In the genomic region with DNA sequence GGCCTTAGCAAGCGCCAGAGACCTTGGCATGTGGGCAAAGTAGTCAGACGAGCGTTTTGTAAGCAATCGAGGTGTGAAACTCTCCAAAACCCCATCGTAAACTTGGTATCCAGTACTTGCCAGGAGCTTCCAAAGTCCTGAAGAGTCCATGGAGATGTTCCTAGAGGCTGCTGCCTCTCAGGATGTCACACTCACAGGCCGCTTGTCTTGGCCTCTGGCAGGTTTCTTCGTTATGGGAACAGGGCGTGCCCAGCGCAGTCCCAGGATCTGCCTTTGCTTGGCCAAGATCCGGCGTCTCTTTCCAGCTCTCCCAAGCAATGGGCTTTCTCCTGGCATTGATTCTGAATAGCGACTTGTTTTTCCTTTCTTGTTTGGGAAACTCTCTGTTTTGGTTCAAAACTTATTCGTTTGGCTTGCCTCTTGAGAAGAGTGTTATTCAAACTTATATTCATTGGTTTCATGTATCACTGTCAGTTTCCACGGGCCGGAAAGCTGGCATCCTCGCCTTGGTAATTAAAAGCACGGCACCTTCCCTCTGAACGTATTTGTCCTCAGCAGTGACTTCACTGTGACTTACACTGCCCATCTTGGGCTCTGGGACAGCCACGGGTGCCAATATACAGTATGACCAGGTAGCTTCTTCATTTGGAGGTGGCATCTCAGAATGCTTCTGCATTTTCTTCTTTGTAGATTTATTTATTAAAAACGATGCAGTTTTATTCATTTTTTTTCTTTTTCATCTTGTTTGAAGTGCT, we compare ENCODE assay signal across 2 mouse cellular contexts.
TF ChIP-seq lines count a peak whose summit lies in the region.

No protein-coding gene starts in this region.

TF ChIP-seq in CH12.LX, 34 proteins besides CTCF, POLR2A, EP300 and RAD21 (continued from another document):
- no peak for TF ChIP-seq MAFK (IDR thresholded peaks at IDR 0.05; ENCODE audit: insufficient replicate concordance, low read length)
- no peak for TF ChIP-seq MAZ (IDR thresholded peaks at IDR 0.05; ENCODE audit: low read depth, low read length)
- TF ChIP-seq TCF12 (IDR thresholded peaks at IDR 0.05; ENCODE audit: low read depth, low read length): no peak
- no peak for TF ChIP-seq MYC (IDR thresholded peaks at IDR 0.05; ENCODE audit: low read depth, low read length)
- TF ChIP-seq MXI1 (IDR thresholded peaks at IDR 0.05; ENCODE audit: low read depth, low read length): no peak
- TF ChIP-seq PAX5 (IDR thresholded peaks at IDR 0.05; ENCODE audit: low read length): no peak
- no peak for TF ChIP-seq CHD1 (IDR thresholded peaks at IDR 0.05; ENCODE audit: low read depth, low read length)
- no peak for TF ChIP-seq NELFE (IDR thresholded peaks at IDR 0.05; ENCODE audit: low read depth, low read length)
- TF ChIP-seq IRF4 (IDR thresholded peaks at IDR 0.05; ENCODE audit: low read depth, low read length): no peak
- TF ChIP-seq SIN3A (IDR thresholded peaks at IDR 0.05; ENCODE audit: low read length): no peak
- TF ChIP-seq CHD2 (IDR thresholded peaks at IDR 0.05; ENCODE audit: low read length): no peak
- TF ChIP-seq NRF1 (IDR thresholded peaks at IDR 0.05; ENCODE audit: low read depth, low read length): no peak
- no peak for TF ChIP-seq POLR2AphosphoS2 (IDR thresholded peaks at IDR 0.05; ENCODE audit: low read depth, low read length)
- TF ChIP-seq JUND (conservative IDR thresholded peaks at IDR 0.05; ENCODE audit: low read depth, low read length): no peak
- TF ChIP-seq ETS1 (conservative IDR thresholded peaks at IDR 0.05; ENCODE audit: low read depth, low read length): no peak
- no peak for TF ChIP-seq USF1 (IDR thresholded peaks at IDR 0.05; ENCODE audit: low read depth, low read length)

TF ChIP-seq in ES-E14, 5 proteins besides CTCF, POLR2A, EP300 and RAD21 (continued from another document):
- no peak for TF ChIP-seq ZNF384 (IDR thresholded peaks at IDR 0.05; ENCODE audit: low read depth, low read length)
- no peak for TF ChIP-seq CHD2 (IDR thresholded peaks at IDR 0.05; ENCODE audit: low read depth, low read length)
